Comparison of ENCODE assay signal across 8 mouse cellular contexts in the genomic region with DNA sequence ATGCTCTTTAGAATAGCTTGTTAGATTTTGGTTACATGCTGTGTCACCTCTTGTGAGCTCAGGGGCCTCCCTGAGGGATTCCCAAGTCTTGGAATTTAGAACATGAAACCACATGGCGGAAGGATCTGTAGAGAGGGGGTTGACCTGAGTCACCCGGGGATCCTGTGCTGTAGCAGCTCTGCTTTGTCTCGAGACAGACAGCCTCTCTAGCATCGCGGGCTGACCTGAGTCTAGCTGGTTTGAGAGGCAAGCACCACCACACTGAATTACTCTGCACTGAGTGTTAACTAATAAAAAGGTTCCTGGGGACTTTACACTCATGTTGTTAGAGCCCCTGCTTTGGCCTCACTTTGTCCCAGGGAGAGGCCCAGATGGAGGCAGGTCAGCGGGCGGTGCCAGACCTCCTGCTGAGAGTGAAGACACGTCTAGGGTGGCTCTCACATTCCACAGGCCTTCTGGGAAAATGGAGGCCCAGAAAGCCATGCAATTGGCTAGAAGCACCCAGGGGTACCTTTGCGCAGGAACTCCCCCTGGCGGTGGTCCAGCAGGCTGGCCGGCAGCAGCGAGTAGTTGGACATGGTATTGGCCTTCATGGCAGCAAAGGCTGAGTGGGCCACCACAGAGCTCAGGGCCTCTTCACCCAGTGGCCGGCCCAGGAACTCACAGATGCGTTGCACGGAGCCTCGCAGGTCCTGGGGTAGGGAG. TPM values are rescaled to one million over a fixed set of nuclear protein-coding genes. Genes with fewer than 3 reads are reported as not detected.
DNase-seq lines count a peak whose midpoint lies in the region; ATAC-seq lines count a peak whose summit lies in the region.

No protein-coding gene starts in this region.

- WGBS in embryonic facial prominence, embryonic 13.5 days: 15% methylated on average over 16 of the region's 16 CpGs

- peaks cover 13% of the 10 kb centered on the region for H3K4me1 ChIP-seq in embryonic facial prominence, embryonic 13.5 days

- ATAC-seq in embryonic facial prominence, embryonic 13.5 days (ENCODE audit: insufficient number of reproducible peaks, insufficient read depth, low FRiP score, low TSS enrichment, low read depth): no peak
- ATAC-seq in megakaryocyte-erythroid progenitor cell, adult 5-6 weeks (replicated peaks; ENCODE audit: low FRiP score, low TSS enrichment, poor library complexity, severe bottlenecking): peak; percentile 30

- H3K27ac ChIP-seq in embryonic facial prominence, embryonic 13.5 days: peak overlapping the region; percentile 28; the same call in 1 of the 2 replicates

- H3K4me3 ChIP-seq in embryonic facial prominence, embryonic 13.5 days: no peak overlapping the region

- DNase-seq in adrenal gland, adult 2 months: peak; percentile 43
- no peak for DNase-seq in adrenal gland, adult 8-10 months
- DNase-seq in A20 (ENCODE audit: low read depth, low spot score): peak; percentile 76
- peak; percentile 75 for DNase-seq in kidney, postnatal 10 days
- peak; percentile 62 to 65 for DNase-seq in thymus, postnatal 36 days
- no peak for DNase-seq in urinary bladder, postnatal 14 days (ENCODE audit: low spot score)

- no peaks in the 10 kb centered on the region for H3K27me3 ChIP-seq in embryonic facial prominence, embryonic 13.5 days

- H3K9me3 ChIP-seq in embryonic facial prominence, embryonic 13.5 days: no peaks in the 10 kb centered on the region

- peak overlapping the region; percentile 21; the same call in 1 of the 2 replicates for H3K9ac ChIP-seq in embryonic facial prominence, embryonic 13.5 days

- H3K4me2 ChIP-seq in embryonic facial prominence, embryonic 13.5 days: peak overlapping the region; percentile 7; the same call in 1 of the 2 replicates

- peaks cover 35% of the 10 kb centered on the region for H3K36me3 ChIP-seq in embryonic facial prominence, embryonic 13.5 days

RNA-seq across cellular contexts. Expression of a gene that starts 5.3 kb away (rescaled TPM):
- total RNA-seq in adrenal gland, adult 2 months (2021): not detected
- polyA plus RNA-seq in adrenal gland, adult 2 months (2012; rRNA removed): not detected in 2 replicates
- not detected for total RNA-seq in adrenal gland, adult 8-10 months (2022)
- polyA plus RNA-seq in embryonic facial prominence, embryonic 13.5 days (2015; fragmentation: Nextera tagmentation; extraction: Ambion mirVana): not detected in 2 replicates
- total RNA-seq in megakaryocyte-erythroid progenitor cell, adult 5-6 weeks (2014; fragmentation: Nextera tagmentation): not detected in 2 replicates
- not detected in 2 replicates for total RNA-seq in megakaryocyte-erythroid progenitor cell, adult 5-6 weeks (2017)

RNA-seq across cellular contexts. Expression of a gene that starts 9.9 kb away (rescaled TPM):
- under 1 TPM; 0.72 to 0.86 TPM for total RNA-seq in adrenal gland, adult 2 months (2021)
- 0.86 and 2.0 TPM in 2 replicates for polyA plus RNA-seq in adrenal gland, adult 2 months (2012; rRNA removed)
- 1 to 10 TPM in 1 of 4 experiments, under 1 TPM in 3; 0.29 to 2.1 (median 0.66) TPM for total RNA-seq in adrenal gland, adult 8-10 months (2022)
- 1.4 and 1.5 TPM in 2 replicates for polyA plus RNA-seq in embryonic facial prominence, embryonic 13.5 days (2015; fragmentation: Nextera tagmentation; extraction: Ambion mirVana)
- 1.1 and 2.1 TPM in 2 replicates for total RNA-seq in megakaryocyte-erythroid progenitor cell, adult 5-6 weeks (2014; fragmentation: Nextera tagmentation)
- 0.61 and 2.9 TPM in 2 replicates for total RNA-seq in megakaryocyte-erythroid progenitor cell, adult 5-6 weeks (2017)

RNA-seq across cellular contexts. Expression of a gene that starts 13.1 kb away (rescaled TPM):
- 10 to 100 TPM; 38.9 to 39.5 TPM for total RNA-seq in adrenal gland, adult 2 months (2021)
- 90.9 and 92.5 TPM in 2 replicates for polyA plus RNA-seq in adrenal gland, adult 2 months (2012; rRNA removed)
- total RNA-seq in adrenal gland, adult 8-10 months (2022): 10 to 100 TPM; 36.9 to 40.2 (median 39.3) TPM
- 34.4 and 34.9 TPM in 2 replicates for polyA plus RNA-seq in embryonic facial prominence, embryonic 13.5 days (2015; fragmentation: Nextera tagmentation; extraction: Ambion mirVana)
- 16.3 and 19.8 TPM in 2 replicates for total RNA-seq in megakaryocyte-erythroid progenitor cell, adult 5-6 weeks (2014; fragmentation: Nextera tagmentation)
- total RNA-seq in megakaryocyte-erythroid progenitor cell, adult 5-6 weeks (2017): 7.5 and 7.8 TPM in 2 replicates

RNA-seq across cellular contexts. Expression of a gene that starts 15.6 kb away (rescaled TPM):
- 1,000 to 10,000 TPM in 1 of 2 experiments, 100 to 1,000 TPM in 1; 972 to 1,050 TPM for total RNA-seq in adrenal gland, adult 2 months (2021)
- polyA plus RNA-seq in adrenal gland, adult 2 months (2012; rRNA removed): 1,143 and 1,258 TPM in 2 replicates
- 1,000 to 10,000 TPM; 1,011 to 1,224 (median 1,104) TPM for total RNA-seq in adrenal gland, adult 8-10 months (2022)
- 936 and 1,128 TPM in 2 replicates for polyA plus RNA-seq in embryonic facial prominence, embryonic 13.5 days (2015; fragmentation: Nextera tagmentation; extraction: Ambion mirVana)
- total RNA-seq in megakaryocyte-erythroid progenitor cell, adult 5-6 weeks (2014; fragmentation: Nextera tagmentation): 2,679 and 3,223 TPM in 2 replicates
- 1,594 and 2,062 TPM in 2 replicates for total RNA-seq in megakaryocyte-erythroid progenitor cell, adult 5-6 weeks (2017)

RNA-seq across cellular contexts. Expression of a gene that starts 26.0 kb away (rescaled TPM):
- 100 to 1,000 TPM in 1 of 2 experiments, 10 to 100 TPM in 1; 54.3 to 225 TPM for total RNA-seq in adrenal gland, adult 2 months (2021)
- polyA plus RNA-seq in adrenal gland, adult 2 months (2012; rRNA removed): 569 and 796 TPM in 2 replicates
- 100 to 1,000 TPM; 254 to 411 (median 333) TPM for total RNA-seq in adrenal gland, adult 8-10 months (2022)
- polyA plus RNA-seq in embryonic facial prominence, embryonic 13.5 days (2015; fragmentation: Nextera tagmentation; extraction: Ambion mirVana): 7.8 and 10.2 TPM in 2 replicates
- total RNA-seq in megakaryocyte-erythroid progenitor cell, adult 5-6 weeks (2014; fragmentation: Nextera tagmentation): 7.1 and 9.1 TPM in 2 replicates
- total RNA-seq in megakaryocyte-erythroid progenitor cell, adult 5-6 weeks (2017): 5.6 and 6.2 TPM in 2 replicates

Comparison
In these comparisons a context has a peak if more than half of its experiments do, and no peak if none do; other contexts are left out.
1. DNase-seq: peak in adrenal gland, adult 2 months (single experiment), A20 (single experiment), kidney, postnatal 10 days (single experiment) and thymus, postnatal 36 days (2 of 2); none in adrenal gland, adult 8-10 months (single experiment) and urinary bladder, postnatal 14 days (single experiment).